In genomic region chr11:48824311-48824830, GRCm38 (mm10) we compare ENCODE assay signal across 7 mouse cellular contexts. TPM values are rescaled to one million over a fixed set of nuclear protein-coding genes. Genes with fewer than 3 reads are reported as not detected.
DNase-seq lines count a peak whose midpoint lies in the region; ATAC-seq lines count a peak whose summit lies in the region.

No protein-coding gene starts in this region.

- no peak overlapping the region for H3K27ac ChIP-seq in lung, embryonic 15.5 days
- no peak overlapping the region for H3K27ac ChIP-seq in forebrain, embryonic 13.5 days
- H3K27ac ChIP-seq in limb, embryonic 10.5 days = no peak overlapping the region
- H3K27ac ChIP-seq in neural tube, embryonic 15.5 days (replicated peaks) = no peak overlapping the region

- H3K4me1 ChIP-seq in lung, embryonic 15.5 days = peaks cover 20% of the 10 kb centered on the region
- H3K4me1 ChIP-seq in forebrain, embryonic 13.5 days = peaks cover 19% of the 10 kb centered on the region
- H3K4me1 ChIP-seq in limb, embryonic 10.5 days = peaks cover 14% of the 10 kb centered on the region
- H3K4me1 ChIP-seq in neural tube, embryonic 15.5 days = peaks cover 26% of the 10 kb centered on the region

- H3K4me2 ChIP-seq in lung, embryonic 15.5 days = peak overlapping the region; percentile 71
- peak overlapping the region; percentile 61 for H3K4me2 ChIP-seq in forebrain, embryonic 13.5 days
- H3K4me2 ChIP-seq in neural tube, embryonic 15.5 days = peak overlapping the region; percentile 72

- peak overlapping the region; percentile 39 for H3K4me3 ChIP-seq in lung, embryonic 15.5 days
- peak overlapping the region; percentile 41 for H3K4me3 ChIP-seq in forebrain, embryonic 13.5 days
- H3K4me3 ChIP-seq in limb, embryonic 10.5 days = peak overlapping the region; percentile 52
- peak overlapping the region; percentile 36 for H3K4me3 ChIP-seq in neural tube, embryonic 15.5 days (replicated peaks)

- no peaks in the 10 kb centered on the region for H3K36me3 ChIP-seq in lung, embryonic 15.5 days
- H3K36me3 ChIP-seq in forebrain, embryonic 13.5 days (ENCODE audit: poor library complexity, severe bottlenecking) = no peaks in the 10 kb centered on the region
- H3K36me3 ChIP-seq in limb, embryonic 10.5 days = no peaks in the 10 kb centered on the region
- no peaks in the 10 kb centered on the region for H3K36me3 ChIP-seq in neural tube, embryonic 15.5 days

- ATAC-seq in lung, embryonic 15.5 days (ENCODE audit: borderline replicate concordance, extremely low read depth, low FRiP score, low TSS enrichment) = no peak
- ATAC-seq in forebrain, embryonic 13.5 days = no peak
- ATAC-seq in neural tube, embryonic 15.5 days (ENCODE audit: low FRiP score) = no peak

- H3K9me3 ChIP-seq in lung, embryonic 15.5 days = no peaks in the 10 kb centered on the region
- no peaks in the 10 kb centered on the region for H3K9me3 ChIP-seq in forebrain, embryonic 13.5 days (replicated peaks)
- no peaks in the 10 kb centered on the region for H3K9me3 ChIP-seq in limb, embryonic 10.5 days (replicated peaks)
- H3K9me3 ChIP-seq in neural tube, embryonic 15.5 days (replicated peaks) = no peaks in the 10 kb centered on the region

- 5% methylated on average over 22 of the region's 22 CpGs for WGBS in lung, embryonic 15.5 days
- WGBS in forebrain, embryonic 13.5 days = 5% methylated on average over 22 of the region's 22 CpGs
- 5% methylated on average over 22 of the region's 22 CpGs for WGBS in limb, embryonic 10.5 days
- WGBS in neural tube, embryonic 15.5 days = 2% methylated on average over 22 of the region's 22 CpGs

- no peak for DNase-seq in lung, postnatal 36 days
- peak; percentile 45 for DNase-seq in limb, embryonic 10.5 days (ENCODE audit: low spot score)
- DNase-seq in right cerebral cortex, postnatal 10 days (ENCODE audit: low spot score in 2 of 2) = no peak
- DNase-seq in right cerebral cortex, postnatal 25 days = no peak

- peak overlapping the region; percentile 34; the same call in 1 of the 2 replicates for H3K9ac ChIP-seq in lung, embryonic 15.5 days
- peak overlapping the region; percentile 56 for H3K9ac ChIP-seq in forebrain, embryonic 13.5 days
- H3K9ac ChIP-seq in neural tube, embryonic 15.5 days (replicated peaks) = no peak overlapping the region

- peaks cover 5% of the 10 kb centered on the region; the same call in 1 of the 2 replicates for H3K27me3 ChIP-seq in lung, embryonic 15.5 days
- H3K27me3 ChIP-seq in forebrain, embryonic 13.5 days = peaks cover 20% of the 10 kb centered on the region
- peaks cover 16% of the 10 kb centered on the region for H3K27me3 ChIP-seq in limb, embryonic 10.5 days (ENCODE audit: low read depth, poor library complexity, severe bottlenecking)
- H3K27me3 ChIP-seq in neural tube, embryonic 15.5 days (replicated peaks) = peaks cover 22% of the 10 kb centered on the region

RNA-seq across cellular contexts. Expression of gene Trim7, which starts 1.6 kb away (rescaled TPM):
- 0.54 and 1.1 TPM in 2 replicates for polyA plus RNA-seq in lung, embryonic 15.5 days (2015; fragmentation: Nextera tagmentation; extraction: Ambion mirVana)
- polyA plus RNA-seq in forebrain, embryonic 13.5 days (2015; fragmentation: Nextera tagmentation; extraction: Ambion mirVana) = 0.71 and 0.80 TPM in 2 replicates
- polyA plus RNA-seq in limb, embryonic 10.5 days (2016; fragmentation: Nextera tagmentation; extraction: Ambion mirVana) = 0.70 TPM in 1 of 2 replicates, not detected in the other
- polyA plus RNA-seq in neural tube, embryonic 15.5 days (2015; fragmentation: Nextera tagmentation; extraction: Ambion mirVana) = 2.1 and 2.6 TPM in 2 replicates

RNA-seq across cellular contexts. Expression of gene Gm12184, which starts 2.1 kb away (rescaled TPM):
- 3.0 and 8.2 TPM in 2 replicates for polyA plus RNA-seq in lung, embryonic 15.5 days (2015; fragmentation: Nextera tagmentation; extraction: Ambion mirVana)
- polyA plus RNA-seq in forebrain, embryonic 13.5 days (2015; fragmentation: Nextera tagmentation; extraction: Ambion mirVana) = 4.2 and 5.2 TPM in 2 replicates
- 2.9 and 5.1 TPM in 2 replicates for polyA plus RNA-seq in limb, embryonic 10.5 days (2016; fragmentation: Nextera tagmentation; extraction: Ambion mirVana)
- 2.9 and 3.3 TPM in 2 replicates for polyA plus RNA-seq in neural tube, embryonic 15.5 days (2015; fragmentation: Nextera tagmentation; extraction: Ambion mirVana)

RNA-seq across cellular contexts. Expression of gene Trim41, which starts 7.2 kb away (rescaled TPM):
- polyA plus RNA-seq in lung, embryonic 15.5 days (2015; fragmentation: Nextera tagmentation; extraction: Ambion mirVana) = 5.4 and 5.7 TPM in 2 replicates
- polyA plus RNA-seq in forebrain, embryonic 13.5 days (2015; fragmentation: Nextera tagmentation; extraction: Ambion mirVana) = 6.0 and 7.4 TPM in 2 replicates
- polyA plus RNA-seq in limb, embryonic 10.5 days (2016; fragmentation: Nextera tagmentation; extraction: Ambion mirVana) = 4.2 and 6.1 TPM in 2 replicates
- 6.4 and 7.3 TPM in 2 replicates for polyA plus RNA-seq in neural tube, embryonic 15.5 days (2015; fragmentation: Nextera tagmentation; extraction: Ambion mirVana)

RNA-seq across cellular contexts. Expression of gene Rack1, which starts 24.2 kb away (rescaled TPM):
- 699 and 713 TPM in 2 replicates for polyA plus RNA-seq in lung, embryonic 15.5 days (2015; fragmentation: Nextera tagmentation; extraction: Ambion mirVana)
- polyA plus RNA-seq in forebrain, embryonic 13.5 days (2015; fragmentation: Nextera tagmentation; extraction: Ambion mirVana) = 585 and 587 TPM in 2 replicates
- 818 and 973 TPM in 2 replicates for polyA plus RNA-seq in limb, embryonic 10.5 days (2016; fragmentation: Nextera tagmentation; extraction: Ambion mirVana)
- 351 and 459 TPM in 2 replicates for polyA plus RNA-seq in neural tube, embryonic 15.5 days (2015; fragmentation: Nextera tagmentation; extraction: Ambion mirVana)

RNA-seq across cellular contexts. Expression of gene Irgm1, which starts 47.1 kb away (rescaled TPM):
- polyA plus RNA-seq in lung, embryonic 15.5 days (2015; fragmentation: Nextera tagmentation; extraction: Ambion mirVana) = 9.6 and 11.8 TPM in 2 replicates
- 1.6 and 1.9 TPM in 2 replicates for polyA plus RNA-seq in forebrain, embryonic 13.5 days (2015; fragmentation: Nextera tagmentation; extraction: Ambion mirVana)
- 1.0 and 1.4 TPM in 2 replicates for polyA plus RNA-seq in limb, embryonic 10.5 days (2016; fragmentation: Nextera tagmentation; extraction: Ambion mirVana)
- 4.2 and 12.2 TPM in 2 replicates for polyA plus RNA-seq in neural tube, embryonic 15.5 days (2015; fragmentation: Nextera tagmentation; extraction: Ambion mirVana)
